10 mouse cellular contexts compared by ENCODE assay signal in the genomic region with DNA sequence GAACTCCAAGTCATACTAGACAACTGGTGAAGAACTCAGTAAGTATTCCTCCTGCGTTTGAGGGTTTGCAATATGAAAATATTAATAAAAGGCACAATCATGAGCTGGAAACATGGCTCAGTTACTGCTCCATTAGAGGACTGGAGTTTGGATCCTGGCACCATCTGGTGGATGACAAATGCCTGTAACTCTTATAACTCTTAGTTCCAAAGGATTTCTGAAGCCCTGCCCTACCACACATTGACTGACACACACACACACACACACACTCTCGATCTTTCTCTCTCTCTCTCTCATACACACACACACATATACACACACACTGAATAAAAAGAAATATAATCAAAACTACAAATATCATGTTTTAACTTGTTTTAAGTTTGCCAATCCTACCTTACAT.
A peak's percentile ranks its signal among the peaks of the same experiment; 100 is the strongest.
DNase-seq lines count a peak whose midpoint lies in the region; ATAC-seq lines count a peak whose summit lies in the region.
"Had no signal": no experiment of that assay in that cellular context is flagged by ENCODE, and none has a peak within 500 bp of the region (broad histone marks: within the 10 kb centered on the region; RNA-seq: fewer than 3 reads in every experiment).

No protein-coding gene starts in this region.

- WGBS in liver, embryonic 13.5 days (ENCODE audit: insufficient replicate concordance), result 70% methylated on average over 2 of the region's 2 CpGs
- WGBS in forebrain, embryonic 16.5 days, result 60% methylated on average over 2 of the region's 2 CpGs

- no peak overlapping the region for H3K4me2 ChIP-seq in liver, embryonic 13.5 days
- peak overlapping the region; percentile 26 for H3K4me2 ChIP-seq in forebrain, embryonic 16.5 days (ENCODE audit: low read length)
- H3K4me2 ChIP-seq: limb, embryonic 13.5 days had no signal

- H3K9me3 ChIP-seq in liver, embryonic 13.5 days (replicated peaks), result no peaks in the 10 kb centered on the region
- H3K9me3 ChIP-seq in forebrain, embryonic 16.5 days (ENCODE audit: control insufficient read depth, low read length), result no peaks in the 10 kb centered on the region
- H3K9me3 ChIP-seq: limb, embryonic 13.5 days; neural tube, embryonic 12.5 days had no signal

- H3K27me3 ChIP-seq in liver, embryonic 13.5 days, result no peaks in the 10 kb centered on the region
- H3K27me3 ChIP-seq in forebrain, embryonic 16.5 days (replicated peaks; ENCODE audit: control insufficient read depth, insufficient read depth, low read length), result no peaks in the 10 kb centered on the region
- H3K27me3 ChIP-seq: limb, embryonic 13.5 days; neural tube, embryonic 12.5 days had no signal

- peak; percentile 12 to 57 for DNase-seq in frontal cortex, adult 2 months (ENCODE audit: extremely low spot score in 1 of 2, low spot score in 1 of 2)
- no peak for DNase-seq in frontal cortex, postnatal 14 days (ENCODE audit: low spot score in 2 of 2)
- DNase-seq in liver, embryonic 13.5 days, result no peak
- no peak for DNase-seq in liver
- DNase-seq in right cerebral cortex, postnatal 10 days (ENCODE audit: low spot score in 2 of 2), result peak; percentile 54 to 62
- no peak for DNase-seq in thymus, postnatal 36 days
- no peak for DNase-seq in adrenal gland, adult (ENCODE audit: inconsistent age in 2 of 2, low spot score in 1 of 2)

- H3K9ac ChIP-seq in liver, embryonic 13.5 days, result no peak overlapping the region
- no peak overlapping the region for H3K9ac ChIP-seq in forebrain, embryonic 16.5 days (replicated peaks; ENCODE audit: low read depth, low read length)
- H3K9ac ChIP-seq: limb, embryonic 13.5 days; neural tube, embryonic 12.5 days had no signal

- H3K27ac ChIP-seq in liver, embryonic 13.5 days, result peak overlapping the region; percentile 23; the same call in 1 of the 2 replicates
- no peak overlapping the region for H3K27ac ChIP-seq in forebrain, embryonic 16.5 days (ENCODE audit: low read length)
- H3K27ac ChIP-seq: limb, embryonic 13.5 days; neural tube, embryonic 12.5 days had no signal

- peaks cover 19% of the 10 kb centered on the region for H3K4me1 ChIP-seq in liver, embryonic 13.5 days (replicated peaks)
- H3K4me1 ChIP-seq in forebrain, embryonic 16.5 days (replicated peaks; ENCODE audit: control insufficient read depth, insufficient read depth, low read length), result peaks cover 16% of the 10 kb centered on the region

- no peak overlapping the region for H3K4me3 ChIP-seq in liver, embryonic 13.5 days (replicated peaks)
- H3K4me3 ChIP-seq in forebrain, embryonic 16.5 days (replicated peaks; ENCODE audit: low read length), result peak overlapping the region; percentile 21
- H3K4me3 ChIP-seq: limb, embryonic 13.5 days; neural tube, embryonic 12.5 days had no signal

- no peaks in the 10 kb centered on the region for H3K36me3 ChIP-seq in liver, embryonic 13.5 days
- H3K36me3 ChIP-seq in forebrain, embryonic 16.5 days (ENCODE audit: control insufficient read depth, insufficient read depth), result no peaks in the 10 kb centered on the region
- H3K36me3 ChIP-seq: limb, embryonic 13.5 days; neural tube, embryonic 12.5 days had no signal

- ATAC-seq in liver, embryonic 13.5 days (ENCODE audit: low read depth), result no peak
- ATAC-seq in forebrain, embryonic 16.5 days, result peak; percentile 52

Comparison
In these comparisons a context has a peak if more than half of its experiments do, and no peak if none do; other contexts are left out.
1. DNase-seq: peak in frontal cortex, adult 2 months (2 of 2) and right cerebral cortex, postnatal 10 days (2 of 2); none in frontal cortex, postnatal 14 days (0 of 2), liver, embryonic 13.5 days (single experiment), liver (single experiment), thymus, postnatal 36 days (0 of 2) and adrenal gland, adult (0 of 2).